Mouse (Mus musculus) thymus, postnatal 4 days (tissue): ENCODE measurements around the gene 2310033P09Rik.

Experiments
- DNase-seq: peaks from one replicate; pipeline ENCODE4 v3.0.0; 2021

Gene 2310033P09Rik

GRCm38 (mm10) chr11:59230144-59230760 is 22.1 kb downstream of the 2310033P09Rik start:
- peak; percentile 77 for DNase-seq

GRCm38 (mm10) chr11:59232797-59233196 is 24.7 kb downstream of the 2310033P09Rik start:
- DNase-seq: no peak

DNA sequence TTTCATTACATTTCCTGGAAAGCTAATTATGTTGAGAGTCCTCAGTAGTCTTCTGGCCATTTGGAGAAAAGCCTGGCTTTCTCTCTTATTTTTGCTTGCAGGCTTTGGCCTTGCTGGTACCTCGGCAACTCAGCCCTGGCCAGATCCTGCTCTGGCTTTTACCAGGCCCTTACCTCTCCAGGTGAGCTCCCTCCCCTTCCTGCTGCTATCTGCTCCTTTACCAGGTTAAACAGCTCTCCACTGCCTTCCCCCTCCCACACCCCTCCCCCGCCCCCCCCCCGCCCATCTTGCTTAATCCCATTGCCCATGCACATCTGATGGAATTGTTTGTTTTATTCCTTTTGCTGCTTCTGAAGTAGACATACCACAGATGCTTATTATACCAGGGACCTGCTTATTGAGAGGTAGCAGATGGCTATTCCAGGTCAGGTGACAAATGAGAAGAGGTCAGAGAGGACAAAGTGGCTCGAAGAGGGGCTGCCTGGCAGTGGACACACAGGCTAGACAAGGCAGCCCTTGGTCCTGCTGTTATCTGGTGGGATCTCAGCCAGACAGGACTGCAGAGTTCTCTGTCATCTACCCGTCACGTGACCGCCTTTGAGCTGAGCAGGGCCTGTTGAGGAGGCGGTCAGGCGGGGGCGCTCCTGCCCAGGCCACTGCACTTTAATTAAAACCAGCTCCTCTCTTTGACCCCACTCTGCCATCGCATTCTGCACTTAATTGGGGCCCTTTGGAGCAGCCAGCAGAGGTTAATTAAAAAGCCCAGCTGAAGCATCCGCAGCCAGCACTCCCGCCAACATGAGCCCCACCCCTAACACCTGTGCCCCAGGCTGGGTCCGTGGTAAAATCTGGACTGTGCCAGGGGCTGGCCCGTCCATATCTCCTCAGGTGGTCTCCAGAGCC is 30.7 kb downstream of the 2310033P09Rik start:
- peak; percentile 48 for DNase-seq

- DNase-seq: no peak
These were observed 31.3 kb downstream of the 2310033P09Rik start for GRCm38 (mm10) chr11:59239428-59239785.

- no peak for DNase-seq
These were observed 31.7 kb downstream of the 2310033P09Rik start for GRCm38 (mm10) chr11:59239796-59240195.

DNA sequence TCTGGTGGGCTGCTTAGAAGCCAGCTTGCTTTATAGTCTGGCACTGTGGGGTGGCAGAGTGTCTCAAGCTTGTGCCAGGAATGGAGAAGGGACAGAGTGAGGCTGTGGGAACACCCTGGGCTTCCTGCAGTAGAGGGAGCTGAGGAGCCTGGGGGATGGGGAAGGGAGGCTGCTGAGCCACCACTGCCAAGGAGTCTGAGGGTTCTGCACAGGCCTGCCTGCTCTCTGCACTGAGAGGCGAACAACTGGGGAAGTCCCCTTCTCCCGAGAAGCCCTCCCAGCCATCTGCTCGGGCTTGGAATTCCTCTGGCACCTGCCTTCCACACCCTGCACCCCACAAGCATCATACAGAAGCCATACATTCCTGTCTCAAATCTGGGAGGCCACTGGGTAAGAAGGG is 33.7 kb downstream of the 2310033P09Rik start:
- DNase-seq: no peak

DNA sequence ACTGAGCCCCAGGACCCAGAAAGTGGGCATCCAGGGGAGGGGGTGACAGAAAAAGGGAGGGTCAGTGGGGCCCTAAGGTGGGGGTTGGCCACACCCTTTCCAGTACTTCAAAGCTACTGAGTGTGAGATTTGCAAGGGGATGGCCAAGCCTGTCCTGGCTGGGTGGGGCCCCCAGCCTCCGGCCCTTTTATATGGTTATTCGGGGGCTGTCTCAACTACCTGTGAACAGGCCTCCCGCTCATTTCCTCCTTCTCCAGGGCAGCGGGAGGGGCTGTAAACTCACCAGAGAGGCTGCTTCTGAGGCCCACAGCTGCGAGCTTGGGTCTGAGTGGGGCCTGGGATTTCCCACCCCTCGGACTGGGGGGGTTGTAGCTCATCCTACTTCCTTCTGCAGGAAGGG is 35.7 kb downstream of the 2310033P09Rik start:
- no peak for DNase-seq

- DNase-seq: no peak
These were observed 40.0 kb downstream of the 2310033P09Rik start for GRCm38 (mm10) chr11:59248101-59248500.

GRCm38 (mm10) chr11:59259647-59260046 is 51.5 kb downstream of the 2310033P09Rik start:
- DNase-seq: no peak
